Mouse (Mus musculus): ENCODE measurements around the gene Gfra1. TPM values are rescaled to one million over a fixed set of nuclear protein-coding genes. Genes with fewer than 3 reads are reported as not detected.

Gene Gfra1
- total RNA-seq, 2 experiments from 2014 or later: 0.48 TPM; not detected in 1

DNA sequence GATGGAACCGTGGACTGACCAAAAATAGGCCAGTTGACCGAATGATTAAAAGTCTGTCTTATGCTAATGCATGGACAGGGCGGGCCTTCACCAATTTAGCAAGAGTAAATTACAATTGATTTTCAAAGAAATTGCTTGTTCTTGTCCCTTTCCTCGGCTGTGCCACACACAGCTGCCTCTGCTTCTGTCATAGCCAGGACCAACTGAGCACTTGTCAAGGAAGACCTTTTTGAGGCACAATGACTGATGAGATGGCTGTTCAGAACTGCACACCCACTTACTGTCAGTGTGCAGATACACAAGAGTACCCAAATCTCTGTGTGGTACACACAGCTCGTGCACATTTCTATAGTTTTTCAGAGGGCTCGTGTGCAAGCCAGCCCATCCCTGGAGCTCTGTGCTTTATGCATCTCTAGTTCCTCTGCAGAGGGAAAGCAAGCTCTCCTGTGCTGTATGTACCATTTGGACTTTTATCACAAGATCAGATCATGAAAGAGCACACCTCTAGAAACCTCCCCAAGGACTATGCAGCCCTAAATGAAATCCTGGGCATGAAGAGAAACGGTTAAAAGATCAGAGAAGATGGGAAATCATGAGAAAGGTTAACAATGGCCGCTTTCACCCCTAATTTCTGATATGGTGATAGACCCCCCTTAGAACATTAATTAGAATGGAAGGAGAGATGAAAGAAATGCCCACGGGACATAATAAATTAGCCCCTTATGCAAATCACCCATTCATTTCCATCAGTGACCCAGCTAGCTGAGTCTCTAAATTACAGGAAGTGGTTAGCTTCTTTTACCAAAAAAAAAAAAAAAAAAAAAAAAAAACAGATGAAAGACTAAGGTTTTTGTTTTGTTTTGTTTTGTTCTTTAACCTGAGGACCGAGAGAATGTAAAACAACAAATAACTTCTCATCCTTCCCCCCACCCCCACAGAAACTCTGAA, 12.7 kb downstream of the Gfra1 start:
- no peak for ATAC-seq (ENCODE audit: poor library complexity, severe bottlenecking)

- ATAC-seq (ENCODE audit: poor library complexity, severe bottlenecking): no peak
Observed at GRCm38 (mm10) chr19:58441785-58442184, 13.9 kb downstream of the Gfra1 start.

DNA sequence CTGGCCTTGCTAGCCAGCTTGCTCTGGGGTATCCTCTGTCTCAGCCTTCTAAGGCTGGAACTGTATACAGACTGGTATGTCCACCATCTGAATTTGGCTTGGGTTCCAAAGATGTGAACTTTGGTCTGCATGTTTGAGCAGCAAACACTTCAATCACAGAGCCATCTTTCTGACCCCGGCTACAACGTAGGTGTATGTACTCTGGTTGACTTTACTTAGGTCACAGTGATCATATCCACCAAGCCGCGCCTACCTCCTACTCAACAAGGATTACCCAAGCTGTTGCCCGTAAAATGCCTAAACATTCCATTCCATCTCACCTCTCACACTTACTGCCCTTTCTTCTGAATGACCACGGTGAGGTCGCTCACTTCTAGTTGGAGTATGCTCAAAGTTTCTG, 14.5 kb downstream of the Gfra1 start:
- no peak for ATAC-seq (ENCODE audit: poor library complexity, severe bottlenecking)

DNA sequence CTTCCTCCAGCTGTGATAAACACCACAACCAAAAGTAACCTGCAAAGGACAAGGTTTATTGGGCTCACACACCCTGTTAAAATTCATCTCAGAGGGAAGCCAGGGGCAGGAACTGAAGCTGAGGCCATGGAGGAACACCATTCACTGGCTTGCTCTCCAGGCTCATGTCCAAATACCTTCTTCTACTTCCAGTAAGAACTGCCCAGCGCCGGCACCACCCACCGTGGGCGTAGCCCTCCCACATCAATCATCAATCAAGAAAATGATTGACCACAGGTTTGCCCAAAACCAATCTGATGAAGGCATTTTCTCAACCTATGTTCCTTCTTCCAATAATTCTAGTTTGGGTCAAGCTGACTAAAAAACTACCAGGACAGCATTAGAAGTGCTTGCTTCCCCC, 16.9 kb downstream of the Gfra1 start:
- ATAC-seq (ENCODE audit: poor library complexity, severe bottlenecking): no peak

- ATAC-seq (ENCODE audit: poor library complexity, severe bottlenecking): no peak
Observed at GRCm38 (mm10) chr19:58437441-58438071, 18.2 kb downstream of the Gfra1 start.

DNA sequence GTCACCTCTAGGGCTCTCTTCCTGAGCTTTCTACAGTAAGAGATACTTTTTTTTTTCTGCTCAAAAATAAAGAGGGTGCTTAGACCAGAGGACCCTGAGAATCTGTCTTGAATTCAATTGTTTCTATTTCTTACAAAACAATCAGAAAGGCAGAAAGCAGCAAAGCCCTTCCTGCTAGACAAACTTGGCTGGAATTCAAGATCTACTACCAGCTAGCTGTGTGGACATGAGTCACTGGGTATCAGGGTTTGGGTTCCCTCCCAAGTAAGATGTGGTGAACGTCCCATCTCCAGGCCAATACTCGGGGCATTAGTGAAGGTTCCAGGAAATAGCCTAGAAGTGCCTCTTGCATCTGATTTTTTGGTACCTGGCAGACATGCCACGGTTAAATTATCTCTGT, 18.8 kb downstream of the Gfra1 start:
- ATAC-seq (ENCODE audit: poor library complexity, severe bottlenecking): no peak

DNA sequence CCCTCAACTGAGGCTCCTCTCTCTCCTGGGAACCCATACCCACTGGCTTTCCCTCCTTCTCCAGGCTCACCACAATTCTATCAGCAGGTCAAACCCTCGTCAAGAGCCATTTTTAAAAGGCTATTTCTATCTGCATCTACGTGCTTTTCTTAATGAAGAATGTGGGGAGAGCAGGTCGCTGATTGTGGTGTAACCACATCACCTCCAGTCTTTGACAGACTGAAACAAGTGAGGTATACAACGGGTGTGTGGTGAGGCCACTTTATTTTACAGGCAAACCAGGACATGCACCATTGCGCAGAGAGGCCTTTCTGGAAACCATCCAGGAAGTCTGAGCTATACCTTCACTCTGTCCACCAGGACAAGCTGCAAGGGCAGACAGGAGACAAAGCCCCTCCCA, 19.8 kb downstream of the Gfra1 start:
- ATAC-seq (ENCODE audit: poor library complexity, severe bottlenecking): no peak

GRCm38 (mm10) chr19:58432840-58433239, 22.9 kb downstream of the Gfra1 start:
- ATAC-seq (ENCODE audit: poor library complexity, severe bottlenecking): no peak

DNA sequence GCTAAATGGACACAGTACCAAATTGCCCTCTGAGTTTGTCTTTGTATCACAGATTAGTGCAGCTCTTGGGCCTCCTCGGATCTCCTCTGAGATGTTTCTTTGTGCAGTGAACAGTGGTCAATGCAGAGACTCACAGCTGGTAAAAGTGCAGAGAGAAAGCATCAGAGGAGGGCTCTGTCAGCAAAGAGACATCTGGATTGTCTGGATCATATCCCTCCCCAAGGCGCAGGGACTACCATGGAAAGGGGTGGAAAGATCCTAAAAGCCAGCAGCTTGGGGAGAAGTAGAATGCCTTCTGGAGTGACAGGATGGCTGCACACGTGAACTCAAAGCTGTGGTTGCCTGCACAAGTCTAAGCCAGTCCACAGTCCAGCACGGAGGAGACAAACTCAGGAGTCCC, 27.2 kb downstream of the Gfra1 start:
- ATAC-seq (ENCODE audit: poor library complexity, severe bottlenecking): no peak

- ATAC-seq (ENCODE audit: poor library complexity, severe bottlenecking): no peak
Observed at GRCm38 (mm10) chr19:58427348-58427747, 28.4 kb downstream of the Gfra1 start.

- no peak for ATAC-seq (ENCODE audit: poor library complexity, severe bottlenecking)
Observed at GRCm38 (mm10) chr19:58424928-58425327, 30.8 kb downstream of the Gfra1 start.

GRCm38 (mm10) chr19:58424179-58424578, 31.5 kb downstream of the Gfra1 start:
- ATAC-seq (ENCODE audit: poor library complexity, severe bottlenecking): no peak

DNA sequence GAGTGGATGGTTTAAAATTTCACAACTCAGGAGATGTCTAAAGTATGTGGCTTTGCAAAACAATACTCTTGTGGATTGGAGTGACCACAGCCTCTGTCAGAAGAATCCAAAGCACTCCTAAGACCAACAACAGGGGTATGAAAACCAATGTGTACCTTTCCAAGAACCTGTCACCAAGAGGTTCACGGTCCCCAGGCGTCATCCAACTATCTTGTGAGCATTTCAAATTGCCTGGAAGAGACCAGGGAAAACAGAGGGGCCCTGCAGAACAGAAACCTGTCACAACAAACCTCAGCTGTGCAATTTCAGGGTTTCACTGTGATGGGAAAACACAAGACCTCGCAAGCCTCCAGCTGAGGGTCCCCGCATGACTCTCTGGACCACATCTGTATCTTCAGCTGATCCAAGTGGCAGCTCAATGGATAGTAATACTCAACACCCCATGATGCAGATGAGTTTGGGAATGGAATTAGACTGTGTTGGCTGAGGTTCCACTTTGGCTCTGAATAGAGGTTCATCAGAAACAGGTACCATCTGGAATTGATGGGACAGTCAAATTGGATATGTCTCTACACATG, 32.7 kb downstream of the Gfra1 start:
- ATAC-seq (ENCODE audit: poor library complexity, severe bottlenecking): no peak

DNA sequence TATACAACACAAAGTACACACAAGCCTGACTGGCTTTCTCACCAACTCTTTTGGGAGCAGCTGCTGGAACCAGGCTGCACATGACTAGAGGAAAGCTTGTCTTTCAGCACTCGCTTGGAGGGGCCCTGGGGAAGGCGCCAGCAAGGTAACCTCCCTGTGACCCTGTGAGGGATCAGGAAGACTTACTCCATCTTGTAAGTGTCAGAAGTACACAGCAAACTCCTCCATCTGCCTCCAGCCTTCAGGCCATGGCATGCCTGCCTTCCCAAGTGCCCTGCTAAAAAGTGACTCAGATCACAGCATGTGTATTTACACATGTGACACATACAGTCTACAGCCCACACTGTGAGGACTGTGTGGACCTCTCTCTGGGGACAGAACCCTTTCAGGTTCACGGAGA, 36.0 kb downstream of the Gfra1 start:
- no peak for ATAC-seq (ENCODE audit: poor library complexity, severe bottlenecking)

GRCm38 (mm10) chr19:58419278-58419677, 36.4 kb downstream of the Gfra1 start:
- no peak for ATAC-seq (ENCODE audit: poor library complexity, severe bottlenecking)

- ATAC-seq (ENCODE audit: poor library complexity, severe bottlenecking): no peak
Observed at GRCm38 (mm10) chr19:58415173-58415572, 40.5 kb downstream of the Gfra1 start.

DNA sequence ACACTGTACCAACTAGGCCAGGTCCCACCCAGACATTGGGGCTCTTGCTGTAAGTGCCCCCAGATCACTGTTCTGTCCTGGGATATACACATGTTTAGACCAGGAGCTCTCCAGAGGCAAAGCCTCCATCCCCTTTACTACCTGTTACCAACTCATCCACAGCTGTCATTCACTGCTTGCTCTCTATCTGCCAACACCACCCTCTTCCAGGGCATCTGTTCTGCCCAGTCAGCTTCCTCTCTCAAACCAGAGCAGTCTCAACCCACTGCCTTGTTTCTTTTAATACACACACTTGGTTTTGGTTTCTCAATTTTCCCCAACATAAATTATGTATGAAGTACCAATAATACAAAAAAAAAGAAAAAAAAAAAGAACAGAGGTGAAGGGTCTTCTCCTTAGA, 41.0 kb downstream of the Gfra1 start:
- no peak for ATAC-seq (ENCODE audit: poor library complexity, severe bottlenecking)

DNA sequence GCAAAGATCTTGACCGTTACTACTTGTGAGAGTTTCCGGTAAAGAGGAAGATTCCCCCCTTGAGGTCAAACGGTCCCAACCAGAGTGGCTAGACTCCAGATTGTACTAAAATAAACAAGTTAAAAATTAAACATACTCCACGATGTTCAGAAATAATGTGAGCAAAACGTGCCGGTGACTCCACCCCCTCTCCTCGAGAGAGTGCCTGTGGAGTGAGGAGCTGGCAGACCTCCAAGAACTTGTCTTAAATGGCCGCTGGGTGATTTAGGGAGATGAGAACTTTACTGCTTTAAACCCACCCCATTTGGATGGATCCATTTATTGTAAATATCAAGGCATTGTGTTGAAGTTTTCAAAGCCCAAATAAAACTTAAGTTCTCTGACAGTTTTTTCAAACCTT, 42.4 kb downstream of the Gfra1 start:
- no peak; the same call in 1 of the 2 replicates for ATAC-seq (ENCODE audit: poor library complexity, severe bottlenecking)

GRCm38 (mm10) chr19:58412811-58413210, 42.9 kb downstream of the Gfra1 start:
- no peak for ATAC-seq (ENCODE audit: poor library complexity, severe bottlenecking)

GRCm38 (mm10) chr19:58406726-58407125, 49.0 kb downstream of the Gfra1 start:
- no peak for ATAC-seq (ENCODE audit: poor library complexity, severe bottlenecking)

DNA sequence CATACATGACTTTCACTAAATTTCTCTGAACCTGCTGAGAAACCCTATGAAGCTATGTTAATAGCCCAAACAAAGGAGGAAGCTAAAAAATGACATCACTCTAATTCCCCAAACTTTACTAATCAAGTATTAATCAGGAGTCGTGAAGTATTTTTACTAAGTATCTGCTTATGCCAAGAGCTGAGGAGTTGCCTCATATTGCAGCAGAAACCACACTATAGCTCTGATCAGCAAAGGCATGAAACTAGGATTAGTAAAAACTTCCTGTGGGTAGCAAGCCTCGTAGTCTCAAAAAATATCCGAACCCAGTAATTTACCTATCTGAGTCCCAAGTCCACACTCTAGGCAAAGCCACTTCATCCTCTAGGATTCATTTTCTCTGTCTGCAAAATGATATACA, 55.5 kb downstream of the Gfra1 start:
- ATAC-seq (ENCODE audit: poor library complexity, severe bottlenecking): no peak

DNA sequence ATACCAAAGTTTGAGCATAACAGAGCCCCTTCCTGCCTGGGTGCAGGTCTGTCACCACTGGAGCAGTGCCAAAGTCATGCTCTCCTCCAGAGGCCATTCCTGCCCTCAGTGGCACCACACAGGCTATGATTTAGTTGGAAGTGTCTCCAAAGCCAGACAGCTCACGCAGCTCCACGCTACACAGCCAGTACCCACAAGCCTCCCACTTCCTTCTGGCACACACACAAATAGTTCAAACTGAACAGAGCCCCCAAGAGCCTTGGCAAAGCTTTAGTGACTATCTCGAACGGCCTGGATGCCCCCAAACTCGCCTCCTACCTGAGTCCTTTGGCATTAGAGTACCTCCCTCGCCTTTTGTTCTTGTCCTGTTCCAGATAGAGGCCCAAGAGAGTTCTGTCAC, 56.5 kb downstream of the Gfra1 start:
- ATAC-seq (ENCODE audit: poor library complexity, severe bottlenecking): no peak

Data from megakaryocyte, adult 5-6 weeks (primary cell).